Mouse (Mus musculus): ENCODE results near the gene Kif2c. TPM values are rescaled to one million over a fixed set of nuclear protein-coding genes. Genes with fewer than 3 reads are reported as not detected.

Gene Kif2c
- 10 to 100 TPM; 11.1 to 47.8 TPM for polyA plus RNA-seq (2012; fragmentation: generic; extraction: Trizol)

GRCm38 (mm10) chr4:117181863-117182758 is at the start of gene Kif2c:
Gene Kif2c, minus strand, starts transcription at chr4:117182639.

GRCm38 (mm10) chr4:117155792-117156355 is 26.6 kb downstream of the Kif2c start, which contains the start of gene Rps8:
Gene Rps8, minus strand, starts transcription at chr4:117156243.

GRCm38 (mm10) chr4:117133817-117134600 is 48.4 kb downstream of the Kif2c start, which contains the start of gene Plk3:
Gene Plk3, minus strand, starts transcription at chr4:117133963.

DNA sequence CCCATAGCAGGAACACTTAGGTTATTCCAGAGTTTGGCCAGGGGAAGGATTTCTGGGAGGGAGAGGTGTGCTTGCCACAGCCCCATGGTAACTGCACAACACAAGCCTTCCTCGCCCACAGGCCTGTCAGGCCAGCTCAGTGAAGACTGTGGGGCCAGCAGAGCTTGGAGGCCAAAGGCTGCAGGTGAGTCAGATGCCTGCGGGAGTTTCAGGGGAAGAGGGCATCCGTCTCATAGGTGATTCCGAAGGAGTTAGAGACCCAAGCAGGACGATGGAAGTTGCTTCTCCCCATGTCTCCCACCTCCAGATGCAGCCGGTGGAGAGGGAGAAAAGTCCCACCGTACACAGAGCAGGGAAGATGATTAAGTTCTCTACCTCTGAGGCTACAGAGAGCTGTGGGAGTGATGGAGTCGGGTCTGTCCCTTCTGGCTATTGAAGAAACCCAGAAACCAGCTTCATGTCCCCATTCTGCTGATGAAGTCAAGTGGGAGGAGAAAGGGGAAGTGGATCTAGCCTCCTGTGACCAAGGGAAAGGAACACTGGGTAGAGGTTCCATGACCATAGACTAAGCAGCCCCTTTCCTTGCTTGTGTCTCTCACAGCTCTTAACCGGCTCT is 55.7 kb downstream of the Kif2c start, which contains the start of gene Tctex1d4:
Tctex1d4 (plus strand) TSS at position 120 of the 616 bp plus-strand sequence.

DNA sequence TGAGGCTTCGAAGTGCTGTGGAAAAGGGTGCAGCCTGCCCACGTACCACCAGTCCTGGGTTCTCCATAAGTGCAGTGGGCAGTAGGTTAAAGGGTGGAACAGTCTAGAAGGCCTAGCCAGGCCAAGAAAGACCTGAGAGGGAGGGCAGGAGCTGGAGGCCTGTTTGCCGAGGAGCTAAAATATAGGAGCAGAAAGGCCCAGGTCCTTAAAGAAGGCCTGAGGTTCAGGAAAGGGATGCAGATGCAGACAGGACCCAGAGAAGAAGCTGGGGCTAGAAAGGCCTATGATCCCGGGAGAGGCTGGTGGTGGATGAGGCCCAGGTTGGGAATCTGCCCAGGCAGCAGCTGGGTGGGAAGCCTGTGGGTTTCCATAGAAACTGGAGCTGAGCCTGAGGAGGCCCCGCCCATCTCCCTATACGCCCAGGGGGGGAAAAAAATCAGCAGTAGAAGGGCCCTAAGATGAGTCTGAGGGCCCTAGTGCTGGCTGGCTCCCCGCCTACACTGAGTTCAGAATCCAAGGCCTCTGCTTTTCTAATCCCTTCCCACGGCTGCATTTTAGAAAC is 57.0 kb downstream of the Kif2c start, which contains the start of gene Btbd19:
Btbd19 (minus strand) TSS at position 378 of the 562 bp plus-strand sequence.

Other genes starting within 250 kb of the Kif2c start
- gene Urod, start 188.2 kb downstream of the Kif2c start, polyA plus RNA-seq (2012; fragmentation: generic; extraction: Trizol), result 10 to 100 TPM; 53.6 to 69.9 TPM
- gene Hectd3, start 187.3 kb downstream of the Kif2c start, polyA plus RNA-seq (2012; fragmentation: generic; extraction: Trizol), result 10 to 100 TPM in 1 of 2 experiments, 1 to 10 TPM in 1; 7.1 to 16.1 TPM
- 10 to 100 TPM; 13.2 to 16.0 TPM for gene Eif2b3, start 163.2 kb downstream of the Kif2c start, polyA plus RNA-seq (2012; fragmentation: generic; extraction: Trizol)
- gene Ptch2, start 86.6 kb downstream of the Kif2c start, polyA plus RNA-seq (2012; fragmentation: generic; extraction: Trizol), result under 1 TPM; 0.11 to 0.14 TPM
- 10 to 100 TPM in 1 of 2 experiments, 1 to 10 TPM in 1; 7.6 to 24.3 TPM for gene Btbd19, start 56.9 kb downstream of the Kif2c start, polyA plus RNA-seq (2012; fragmentation: generic; extraction: Trizol)
- 1 to 10 TPM in 1 of 2 experiments, under 1 TPM in 1; 0.87 to 1.9 TPM for gene Tctex1d4, start 55.8 kb downstream of the Kif2c start, polyA plus RNA-seq (2012; fragmentation: generic; extraction: Trizol)
- 1 to 10 TPM; 6.1 to 6.7 TPM for gene Plk3, start 48.7 kb downstream of the Kif2c start, polyA plus RNA-seq (2012; fragmentation: generic; extraction: Trizol)
- gene Rps8, start 26.4 kb downstream of the Kif2c start, polyA plus RNA-seq (2012; fragmentation: generic; extraction: Trizol), result 1,000 to 10,000 TPM; 2,649 to 6,666 TPM
- gene Tmem53, start 69.3 kb upstream of the Kif2c start, polyA plus RNA-seq (2012; fragmentation: generic; extraction: Trizol), result 10 to 100 TPM; 14.6 to 70.4 TPM
- 1 to 10 TPM in 1 of 2 experiments, not detected in 1; 1.5 TPM for gene Armh1, start 69.5 kb upstream of the Kif2c start, polyA plus RNA-seq (2012; fragmentation: generic; extraction: Trizol)